7 mouse cellular contexts compared by ENCODE assay signal in the genomic region with DNA sequence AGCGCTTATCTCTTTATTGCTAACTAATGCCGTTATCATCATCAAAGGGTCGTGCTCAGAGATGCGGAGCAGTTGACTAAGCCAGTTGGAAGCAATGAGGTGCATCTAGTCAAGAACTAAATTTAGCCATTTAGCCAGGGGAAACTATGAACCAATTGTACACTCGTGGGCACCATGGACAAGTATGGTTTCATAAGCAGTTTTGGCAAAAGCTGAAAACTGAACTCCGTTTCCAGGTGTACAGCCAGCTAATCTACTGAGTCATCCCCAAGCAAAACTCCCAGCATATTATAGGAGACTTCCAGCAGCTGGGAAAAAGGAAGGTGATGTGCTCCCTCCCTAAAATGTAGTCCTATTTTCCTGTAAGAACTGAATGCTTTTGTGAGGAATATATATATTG. TPM values are rescaled to one million over a fixed set of nuclear protein-coding genes. Genes with fewer than 3 reads are reported as not detected.
DNase-seq lines count a peak whose midpoint lies in the region; ATAC-seq lines count a peak whose summit lies in the region.

No protein-coding gene starts in this region.

- WGBS in neural tube, embryonic 11.5 days: 42% methylated on average over 6 of the region's 6 CpGs
- WGBS in forebrain, embryonic 13.5 days: 45% methylated on average over 6 of the region's 6 CpGs
- WGBS in liver, embryonic 12.5 days (ENCODE audit: insufficient replicate concordance): 25% methylated on average over 6 of the region's 6 CpGs

- H3K9me3 ChIP-seq in neural tube, embryonic 11.5 days (ENCODE audit: control insufficient read depth, low read length): no peaks in the 10 kb centered on the region
- H3K9me3 ChIP-seq in forebrain, embryonic 13.5 days (replicated peaks): no peaks in the 10 kb centered on the region
- no peaks in the 10 kb centered on the region for H3K9me3 ChIP-seq in liver, embryonic 12.5 days (replicated peaks)

- H3K27ac ChIP-seq in neural tube, embryonic 11.5 days (ENCODE audit: low read depth, low read length): no peak overlapping the region
- H3K27ac ChIP-seq in forebrain, embryonic 13.5 days: no peak overlapping the region
- H3K27ac ChIP-seq in liver, embryonic 12.5 days: no peak overlapping the region

- ATAC-seq in neural tube, embryonic 11.5 days (ENCODE audit: insufficient read depth, low FRiP score, low TSS enrichment): no peak
- ATAC-seq in forebrain, embryonic 13.5 days: no peak
- ATAC-seq in liver, embryonic 12.5 days: no peak

- peaks cover 22% of the 10 kb centered on the region for H3K4me1 ChIP-seq in neural tube, embryonic 11.5 days (ENCODE audit: control insufficient read depth, insufficient read depth, low read length)
- peaks cover 39% of the 10 kb centered on the region for H3K4me1 ChIP-seq in forebrain, embryonic 13.5 days
- peaks cover 31% of the 10 kb centered on the region for H3K4me1 ChIP-seq in liver, embryonic 12.5 days

- H3K27me3 ChIP-seq in neural tube, embryonic 11.5 days (ENCODE audit: control insufficient read depth, insufficient read depth, low read length): no peaks in the 10 kb centered on the region
- H3K27me3 ChIP-seq in forebrain, embryonic 13.5 days: peaks cover 9% of the 10 kb centered on the region
- H3K27me3 ChIP-seq in liver, embryonic 12.5 days (replicated peaks): peaks cover 84% of the 10 kb centered on the region

- no peak overlapping the region; the same call in 1 of the 2 replicates for H3K9ac ChIP-seq in neural tube, embryonic 11.5 days (ENCODE audit: low read length)
- H3K9ac ChIP-seq in forebrain, embryonic 13.5 days: peak overlapping the region; percentile 95; the same call in 1 of the 2 replicates
- no peak overlapping the region for H3K9ac ChIP-seq in liver, embryonic 12.5 days

- peak overlapping the region; percentile 66; the same call in 1 of the 2 replicates for H3K4me3 ChIP-seq in neural tube, embryonic 11.5 days (ENCODE audit: low read depth, low read length)
- peak overlapping the region; percentile 89 for H3K4me3 ChIP-seq in forebrain, embryonic 13.5 days
- peak overlapping the region; percentile 74 for H3K4me3 ChIP-seq in liver, embryonic 12.5 days

- no peak for DNase-seq in neural tube, embryonic 11.5 days (ENCODE audit: low spot score)
- DNase-seq in neural tube, embryonic 10.5 days (ENCODE audit: extremely low spot score, low spot score): no peak
- no peak for DNase-seq in adrenal gland, adult (ENCODE audit: inconsistent age in 2 of 2, low spot score in 1 of 2)
- DNase-seq in gastrocnemius, postnatal 36 days: no peak
- no peak for DNase-seq in spleen, postnatal 4 days (ENCODE audit: low spot score in 2 of 2)

- H3K36me3 ChIP-seq in neural tube, embryonic 11.5 days (ENCODE audit: control insufficient read depth, insufficient read depth, low read length): no peaks in the 10 kb centered on the region
- peaks cover 3% of the 10 kb centered on the region for H3K36me3 ChIP-seq in forebrain, embryonic 13.5 days (ENCODE audit: poor library complexity, severe bottlenecking)
- no peaks in the 10 kb centered on the region for H3K36me3 ChIP-seq in liver, embryonic 12.5 days

- intact Hi-C loops in gastrocnemius, postnatal 36 days (cut with DNase I): no loop called here

- H3K4me2 ChIP-seq in neural tube, embryonic 11.5 days (ENCODE audit: low read depth): peak overlapping the region; percentile 99
- H3K4me2 ChIP-seq in forebrain, embryonic 13.5 days: peak overlapping the region; percentile 98
- H3K4me2 ChIP-seq in liver, embryonic 12.5 days: peak overlapping the region; percentile 96

RNA-seq across cellular contexts. Expression of gene Rab11fip3, which starts 0.8 kb away (rescaled TPM):
- 24.4 and 24.8 TPM in 2 replicates for polyA plus RNA-seq in neural tube, embryonic 11.5 days (2014; fragmentation: Nextera tagmentation; extraction: Ambion mirVana)
- 22.7 and 24.4 TPM in 2 replicates for polyA plus RNA-seq in forebrain, embryonic 13.5 days (2015; fragmentation: Nextera tagmentation; extraction: Ambion mirVana)
- polyA plus RNA-seq in liver, embryonic 12.5 days (2016; fragmentation: Nextera tagmentation; extraction: Ambion mirVana): 4.2 and 4.3 TPM in 2 replicates
- 10 to 100 TPM; 57.9 to 61.5 TPM for total RNA-seq in gastrocnemius, postnatal 36 days (2021)

RNA-seq across cellular contexts. Expression of gene Decr2, which starts 20.0 kb away (rescaled TPM):
- polyA plus RNA-seq in neural tube, embryonic 11.5 days (2014; fragmentation: Nextera tagmentation; extraction: Ambion mirVana): 16.5 and 22.9 TPM in 2 replicates
- polyA plus RNA-seq in forebrain, embryonic 13.5 days (2015; fragmentation: Nextera tagmentation; extraction: Ambion mirVana): 25.8 and 25.9 TPM in 2 replicates
- polyA plus RNA-seq in liver, embryonic 12.5 days (2016; fragmentation: Nextera tagmentation; extraction: Ambion mirVana): 12.0 and 13.2 TPM in 2 replicates
- total RNA-seq in gastrocnemius, postnatal 36 days (2021): 1 to 10 TPM; 2.3 to 2.8 TPM

RNA-seq across cellular contexts. Expression of gene Nme4, which starts 25.3 kb away (rescaled TPM):
- polyA plus RNA-seq in neural tube, embryonic 11.5 days (2014; fragmentation: Nextera tagmentation; extraction: Ambion mirVana): 66.9 and 68.2 TPM in 2 replicates
- 53.0 and 55.8 TPM in 2 replicates for polyA plus RNA-seq in forebrain, embryonic 13.5 days (2015; fragmentation: Nextera tagmentation; extraction: Ambion mirVana)
- 65.9 and 68.3 TPM in 2 replicates for polyA plus RNA-seq in liver, embryonic 12.5 days (2016; fragmentation: Nextera tagmentation; extraction: Ambion mirVana)
- total RNA-seq in gastrocnemius, postnatal 36 days (2021): 1 to 10 TPM; 1.0 to 1.7 TPM

RNA-seq across cellular contexts. Expression of gene Tmem8, which starts 43.0 kb away (rescaled TPM):
- polyA plus RNA-seq in neural tube, embryonic 11.5 days (2014; fragmentation: Nextera tagmentation; extraction: Ambion mirVana): 1.1 and 1.3 TPM in 2 replicates
- 1.5 and 1.9 TPM in 2 replicates for polyA plus RNA-seq in forebrain, embryonic 13.5 days (2015; fragmentation: Nextera tagmentation; extraction: Ambion mirVana)
- 1.9 and 2.2 TPM in 2 replicates for polyA plus RNA-seq in liver, embryonic 12.5 days (2016; fragmentation: Nextera tagmentation; extraction: Ambion mirVana)
- total RNA-seq in gastrocnemius, postnatal 36 days (2021): 1 to 10 TPM in 1 of 2 experiments, under 1 TPM in 1; 0.69 to 1.4 TPM

RNA-seq across cellular contexts. Expression of gene Mrpl28, which starts 53.2 kb away (rescaled TPM):
- 240 and 252 TPM in 2 replicates for polyA plus RNA-seq in neural tube, embryonic 11.5 days (2014; fragmentation: Nextera tagmentation; extraction: Ambion mirVana)
- 230 and 241 TPM in 2 replicates for polyA plus RNA-seq in forebrain, embryonic 13.5 days (2015; fragmentation: Nextera tagmentation; extraction: Ambion mirVana)
- polyA plus RNA-seq in liver, embryonic 12.5 days (2016; fragmentation: Nextera tagmentation; extraction: Ambion mirVana): 162 and 174 TPM in 2 replicates
- total RNA-seq in gastrocnemius, postnatal 36 days (2021): 10 to 100 TPM; 55.9 to 60.6 TPM
